Mouse (Mus musculus): ENCODE data around the gene Appbp2. TPM values are rescaled to one million over a fixed set of nuclear protein-coding genes. Genes with fewer than 3 reads are reported as not detected.
"Not testable (repeated sequence)": the region's sequence is repeated elsewhere in the genome, so short reads cannot be mapped to it uniquely, and the experiment has no call there.

The Appbp2 gene
- total RNA-seq, 2 experiments from 2014 or later = 14.7 to 16.8 TPM

- intact Hi-C loops (cut with DNase I) = loop anchor here (1.0 kb wide), 1 partner anchor 91 kb away; no protein-coding TSS in a partner anchor
- DNase-seq = peak; percentile 88 to 92
Observed at GRCm38 (mm10) chr11:85170058-85170740, 64.7 kb downstream of the Appbp2 start, which contains the start of gene 1700125H20Rik. Gene 1700125H20Rik, plus strand, starts transcription at chr11:85170404.

- intact Hi-C loops (cut with DNase I) = no loop called here
- DNase-seq = no peak
Observed at GRCm38 (mm10) chr11:85167503-85167902, 67.4 kb downstream of the Appbp2 start.

- DNase-seq = no peak
- intact Hi-C loops (cut with DNase I) = no loop called here
Observed at GRCm38 (mm10) chr11:85164371-85164770, 70.6 kb downstream of the Appbp2 start.

GRCm38 (mm10) chr11:85163014-85163413 is 71.9 kb downstream of the Appbp2 start:
- DNase-seq; intact Hi-C loops (cut with DNase I): not testable (repeated sequence)

GRCm38 (mm10) chr11:85157301-85157700 is 77.6 kb downstream of the Appbp2 start:
- intact Hi-C loops (cut with DNase I) = no loop called here
- no peak for DNase-seq

GRCm38 (mm10) chr11:85152256-85152930 is 82.5 kb downstream of the Appbp2 start:
- intact Hi-C loops (cut with DNase I) = no loop called here
- no peak for DNase-seq

GRCm38 (mm10) chr11:85139581-85140540 is 95.1 kb downstream of the Appbp2 start, which contains the start of gene Usp32:
Gene Usp32, minus strand, starts transcription at chr11:85140161.
- intact Hi-C loops (cut with DNase I) = loop anchor here (5.0 kb wide), 1 partner anchor 97 kb away; the partner anchor contains the start of gene Appbp2

GRCm38 (mm10) chr11:85138776-85139474 is 96.0 kb downstream of the Appbp2 start:
- intact Hi-C loops (cut with DNase I) = no loop called here
- peak; percentile 3 to 25 for DNase-seq

More at GRCm38 (mm10) chr11:85139581-85140540, 95.1 kb downstream of the Appbp2 start, which contains the start of gene Usp32:
- peak; percentile 92 to 94 for DNase-seq

Other genes starting within 250 kb of the Appbp2 start
- 10 to 100 TPM; 20.2 to 22.6 TPM for gene Usp32, start 95.0 kb downstream of the Appbp2 start, total RNA-seq (2021)
- gene 1700125H20Rik, start 64.7 kb downstream of the Appbp2 start, total RNA-seq (2021) = not detected
- 10 to 100 TPM; 10.5 to 11.3 TPM for gene Ppm1d, start 76.1 kb upstream of the Appbp2 start, total RNA-seq (2021)
- gene Bcas3, start 118.0 kb upstream of the Appbp2 start, total RNA-seq (2021) = 10 to 100 TPM; 35.8 to 48.8 TPM